Mouse (Mus musculus): Measurements from ENCODE around the gene Ecd.

GRCm38 (mm10) chr14:20298131-20298530, 49.8 kb downstream of the Ecd start:
- no peak for TF ChIP-seq MAFK (IDR thresholded peaks at IDR 0.05; ENCODE audit: insufficient read depth, low read depth, low read length)
- TF ChIP-seq CHD2 (IDR thresholded peaks at IDR 0.05; ENCODE audit: low read depth, low read length) = no peak
- TF ChIP-seq ZNF384 (IDR thresholded peaks at IDR 0.05; ENCODE audit: low read depth, low read length) = no peak

Data from ES-E14 (cell line).